Mouse (Mus musculus) liver, embryonic 16.5 days (tissue): Measurements from ENCODE around the gene Tmem159. TPM values are rescaled to one million over a fixed set of nuclear protein-coding genes. Genes with fewer than 3 reads are reported as not detected.

Experiments used
- ATAC-seq: fragments of 200-750 bp; cut with Nextera tagmentation; 2 replicates; pipeline ENCODE4 v1.8.0; 2017; ENCODE audit warnings: low read depth, mild to moderate bottlenecking, moderate number of reproducible peaks, moderate library complexity
- H3K27ac ChIP-seq: fragments of 300-500 bp; sonication (generic); 2 replicates; pipeline ENCODE4 v1.5.1; 2014; ENCODE audit warnings: mild to moderate bottlenecking, low read length
- H3K27me3 ChIP-seq: fragments of 300-500 bp; sonication (generic); 2 replicates; pipeline ENCODE4 v1.6.1; 2014; ENCODE audit warnings: low read depth, low read length, mixed read lengths; ENCODE audit not compliant: control insufficient read depth, insufficient read depth
- H3K36me3 ChIP-seq: fragments of 300-500 bp; sonication (generic); 2 replicates; pipeline ENCODE4 v1.6.1; 2014; ENCODE audit warnings: mild to moderate bottlenecking; ENCODE audit not compliant: control insufficient read depth, insufficient read depth
- H3K4me1 ChIP-seq: fragments of 300-500 bp; sonication (generic); 2 replicates; pipeline ENCODE4 v1.6.1; 2014; ENCODE audit warnings: low read depth, low read length, mixed read lengths; ENCODE audit not compliant: control insufficient read depth
- H3K4me2 ChIP-seq: fragments of 300-500 bp; sonication (generic); 2 replicates; pipeline ENCODE4 v1.6.1; 2014; ENCODE audit warnings: low read depth, low read length, mixed read lengths
- H3K4me3 ChIP-seq: fragments of 300-500 bp; sonication (generic); 2 replicates; pipeline ENCODE4 v1.5.1; 2014; ENCODE audit warnings: low read depth, mild to moderate bottlenecking, low read length
- H3K9ac ChIP-seq: fragments of 300-500 bp; sonication (generic); 2 replicates; pipeline ENCODE4 v1.6.1; 2014; ENCODE audit warnings: low read depth, low read length
- H3K9me3 ChIP-seq: fragments of 300-500 bp; sonication (generic); replicated peaks from 2 replicates; pipeline ENCODE4 v1.6.1; 2016; ENCODE audit warnings: low read length; ENCODE audit not compliant: control insufficient read depth
- WGBS: fragments of 180-500 bp; shearing (Covaris S2); extraction: QIAGEN DNeasy Blood & Tissue Kit; methylation state at CpG from one replicate; pipeline ENCODE4 v1.1.7; 2014; ENCODE audit not compliant: insufficient replicate concordance; 5-methylcytosine and 5-hydroxymethylcytosine counted together
- polyA plus RNA-seq: library from polyadenylated mRNA; unstranded; fragments of >200 nt; fragmentation: Nextera tagmentation; extraction: Ambion mirVana; gene quantifications from 2 replicates; pipeline ENCODE4 v1.2.1, GENCODE M21; 2015

Tmem159 gene
- polyA plus RNA-seq, 1 experiment from 2014 or later = 3.0 TPM

DNA sequence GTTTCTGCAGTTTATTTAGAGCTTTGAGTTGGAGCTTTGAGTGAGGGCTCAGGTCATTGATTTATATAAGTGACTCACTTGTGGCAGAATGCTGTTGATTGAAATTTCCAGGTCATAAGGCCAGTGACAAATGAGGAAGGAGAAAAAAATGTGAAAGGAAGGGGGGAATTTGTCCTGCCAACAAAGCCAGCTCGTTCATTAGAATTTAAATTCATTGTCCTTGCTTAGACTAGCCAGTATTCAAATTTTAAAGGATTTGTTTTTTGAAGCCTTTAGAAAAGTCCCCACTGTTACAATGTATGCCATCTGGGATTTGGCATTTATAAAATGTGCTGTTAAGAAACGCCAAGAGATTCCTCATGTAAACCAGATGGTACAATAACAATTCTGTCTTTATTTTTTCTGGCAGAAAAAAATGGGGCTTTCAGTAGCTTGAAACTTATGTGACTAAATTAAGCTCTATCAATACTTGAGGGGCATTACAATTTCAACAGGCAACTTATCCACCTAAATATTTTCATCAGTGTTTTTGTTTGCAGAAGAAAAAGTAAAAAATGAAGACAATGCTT, 54.8 kb downstream of the Tmem159 start:
- ATAC-seq = no peak
- H3K27ac ChIP-seq = no peak overlapping the region
- 36% methylated on average over 2 of the region's 2 CpGs for WGBS
- H3K27me3 ChIP-seq = no peaks in the 10 kb centered on the region
- no peak overlapping the region for H3K4me2 ChIP-seq
- no peak overlapping the region for H3K9ac ChIP-seq
- H3K36me3 ChIP-seq = no peaks in the 10 kb centered on the region
- H3K4me3 ChIP-seq = no peak overlapping the region
- no peaks in the 10 kb centered on the region for H3K4me1 ChIP-seq
- no peaks in the 10 kb centered on the region for H3K9me3 ChIP-seq

DNA sequence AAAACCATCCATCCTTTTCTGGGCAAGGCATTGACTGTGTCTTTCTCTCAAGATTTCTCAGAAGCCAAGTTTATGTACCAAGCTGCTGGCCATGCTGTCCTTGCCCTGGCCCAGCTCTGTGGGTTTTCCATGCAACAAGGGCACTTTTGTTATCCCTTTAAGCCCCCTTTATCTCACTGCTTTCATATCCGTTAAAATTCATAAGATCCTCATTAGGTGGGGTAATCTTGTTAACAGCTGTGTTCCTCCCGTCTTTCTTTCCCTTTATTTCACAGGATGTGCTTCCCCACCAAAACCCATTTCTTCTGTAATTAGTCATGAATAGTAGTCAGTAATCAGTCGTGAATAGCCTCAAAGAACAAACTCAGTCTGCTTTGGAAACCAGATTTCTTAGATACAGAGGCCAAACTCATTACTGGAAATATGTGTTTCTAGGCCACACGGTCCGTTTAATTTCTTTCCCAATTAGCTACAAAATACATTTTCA, 55.5 kb downstream of the Tmem159 start:
- no peak for ATAC-seq
- H3K27ac ChIP-seq = no peak overlapping the region
- H3K4me2 ChIP-seq = no peak overlapping the region
- H3K27me3 ChIP-seq = no peaks in the 10 kb centered on the region
- no peak overlapping the region for H3K9ac ChIP-seq
- H3K4me3 ChIP-seq = no peak overlapping the region
- H3K4me1 ChIP-seq = no peaks in the 10 kb centered on the region
- no peaks in the 10 kb centered on the region for H3K9me3 ChIP-seq
- no peaks in the 10 kb centered on the region for H3K36me3 ChIP-seq
- WGBS = 49% methylated on average over 5 of the region's 5 CpGs

DNA sequence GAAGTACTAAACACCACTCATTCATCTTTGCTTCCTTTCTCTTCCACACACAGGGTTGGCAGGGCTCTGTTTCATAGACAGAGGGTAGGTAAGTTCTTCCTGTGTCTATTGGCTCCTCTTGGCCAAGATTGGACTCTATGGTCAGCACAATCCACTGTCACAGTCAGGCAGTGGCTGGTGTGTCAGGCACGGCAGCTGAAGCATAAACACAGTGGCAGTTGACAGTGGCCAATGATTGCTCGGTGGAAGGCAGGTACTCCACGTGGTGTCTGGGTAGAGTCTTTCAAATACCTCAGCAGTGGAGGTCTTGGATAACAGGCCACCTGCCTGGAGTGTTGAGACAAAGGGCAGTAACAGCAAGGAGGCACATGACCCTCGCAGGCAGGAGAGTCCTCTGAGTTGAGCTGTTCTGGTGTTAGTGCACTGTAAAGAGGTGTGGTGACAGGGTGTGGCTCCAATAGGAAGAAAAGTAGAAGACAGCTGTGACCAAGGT, 56.0 kb downstream of the Tmem159 start:
- no peak for ATAC-seq
- no peak overlapping the region for H3K4me2 ChIP-seq
- WGBS = 33% methylated on average over 4 of the region's 4 CpGs

DNA sequence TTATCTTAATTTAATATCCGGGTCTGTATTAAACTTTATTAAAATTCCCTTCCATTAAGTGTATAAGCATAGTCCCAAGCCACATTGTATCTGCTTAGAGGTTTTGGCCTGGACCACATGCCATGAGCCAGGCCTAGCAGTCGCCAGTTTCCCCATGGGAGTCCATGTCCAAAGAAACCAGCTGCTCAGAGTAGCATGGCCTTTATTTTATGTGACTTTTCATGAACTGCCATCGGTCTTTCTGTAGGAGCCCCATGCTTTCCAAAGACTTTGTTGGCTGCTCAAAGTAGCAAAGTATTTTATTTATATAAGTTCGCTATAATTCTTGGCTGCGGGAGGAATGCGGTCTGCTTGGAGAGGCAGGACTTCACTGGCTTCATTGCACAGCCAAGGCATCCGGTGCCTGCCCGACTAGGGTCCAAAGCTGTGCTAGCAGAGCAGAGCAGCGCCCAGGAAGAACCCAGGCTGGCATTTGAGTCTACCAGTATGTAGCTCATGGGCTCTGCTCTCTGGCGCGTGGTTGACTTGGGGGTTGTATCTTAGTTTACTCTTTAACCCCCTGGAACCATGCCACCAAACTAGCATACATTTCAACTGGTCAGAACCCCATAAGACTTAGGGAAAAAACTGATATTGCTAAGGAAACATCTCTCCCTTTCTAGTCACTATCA, 61.6 kb downstream of the Tmem159 start:
- Histone ChIP-seq H3K9ac (no peak overlapping the region), H3K27ac (no peak overlapping the region), H3K4me2 (no peak overlapping the region), H3K9me3 (no peaks in the 10 kb centered on the region), H3K4me1 (no peaks in the 10 kb centered on the region), H3K36me3 (no peaks in the 10 kb centered on the region), H3K4me3 (no peak overlapping the region), H3K27me3 (no peaks in the 10 kb centered on the region)
- 69% methylated on average over 11 of the region's 11 CpGs for WGBS
- ATAC-seq = no peak

More for the DNA sequence above, 56.0 kb downstream of the Tmem159 start:
- no peaks in the 10 kb centered on the region for H3K27me3 ChIP-seq
- H3K36me3 ChIP-seq = no peaks in the 10 kb centered on the region
- H3K4me1 ChIP-seq = no peaks in the 10 kb centered on the region
- no peak overlapping the region for H3K9ac ChIP-seq
- H3K9me3 ChIP-seq = no peaks in the 10 kb centered on the region
- no peak overlapping the region for H3K27ac ChIP-seq
- H3K4me3 ChIP-seq = no peak overlapping the region

Other genes with a start within 250 kb of the Tmem159 start
- 2.7 and 2.8 TPM in 2 replicates for gene Lyrm1, start 206.5 kb upstream of the Tmem159 start, polyA plus RNA-seq
- gene Dcun1d3, start 206.1 kb upstream of the Tmem159 start, polyA plus RNA-seq = 1.9 TPM in 2 replicates
- gene Dnah3, start 7.1 kb upstream of the Tmem159 start, polyA plus RNA-seq = not detected in 2 replicates
- not detected in 2 replicates for gene Zp2, start 42.9 kb downstream of the Tmem159 start, polyA plus RNA-seq
- 2.2 and 2.3 TPM in 2 replicates for gene Anks4b, start 71.5 kb downstream of the Tmem159 start, polyA plus RNA-seq
- 0.48 and 0.55 TPM in 2 replicates for gene Crym, start 99.8 kb downstream of the Tmem159 start, polyA plus RNA-seq
- gene Abca14, start 101.6 kb downstream of the Tmem159 start, polyA plus RNA-seq = 0.02 and 0.04 TPM in 2 replicates
- gene Abca15, start 226.3 kb downstream of the Tmem159 start, polyA plus RNA-seq = not detected in 2 replicates